Mouse (Mus musculus) kidney, adult 2 months (tissue): ENCODE results near the gene Babam1. TPM values are rescaled to one million over a fixed set of nuclear protein-coding genes. Genes with fewer than 3 reads are reported as not detected.

ENCODE experiments used
- DNase-seq: peaks from one replicate; pipeline ENCODE4 v3.0.0; 2021
- H3K27ac ChIP-seq: fragments of 200-500 bp; 2 replicates; pipeline ENCODE4 v1.5.1; 2012; ENCODE audit warnings: low read depth, low read length, control low read depth, inconsistent platforms; ENCODE audit not compliant: insufficient read depth
- H3K27me3 ChIP-seq: fragments of 200-500 bp; replicated peaks from 2 replicates; pipeline ENCODE4 v1.6.1; 2012; ENCODE audit warnings: mild to moderate bottlenecking, moderate library complexity, low read length, inconsistent platforms; ENCODE audit not compliant: control insufficient read depth, insufficient read depth
- H3K36me3 ChIP-seq: fragments of 200-500 bp; 2 replicates; pipeline ENCODE4 v1.6.1; 2012; ENCODE audit warnings: mild to moderate bottlenecking, moderate library complexity, low read length, inconsistent platforms; ENCODE audit not compliant: control insufficient read depth, insufficient read depth
- H3K4me1 ChIP-seq: fragments of 200-500 bp; 2 replicates; pipeline ENCODE4 v1.6.1; 2011; ENCODE audit warnings: low read length; ENCODE audit not compliant: control insufficient read depth, insufficient read depth
- H3K4me3 ChIP-seq: fragments of 200-500 bp; 2 replicates; pipeline ENCODE4 v1.5.1; 2011; ENCODE audit warnings: mild to moderate bottlenecking, low read depth, low read length, control low read depth; ENCODE audit not compliant: insufficient read depth
- CTCF ChIP-seq: fragments of 200-500 bp; conservative IDR thresholded peaks from 2 replicates; pipeline ENCODE4 v1.5.1; 2011; ENCODE audit warnings: low read depth, mild to moderate bottlenecking, control low read depth, low read length, moderate library complexity, mixed read lengths; ENCODE audit not compliant: insufficient read depth, insufficient read length
- POLR2A ChIP-seq: fragments of 200-500 bp; IDR thresholded peaks from one replicate; pipeline ENCODE4 v1.6.1; 2011; ENCODE audit warnings: low read depth, low read length, control low read depth
- WGBS: fragments of 180-500 bp; shearing (Covaris S2); methylation state at CpG from one replicate; pipeline ENCODE4 v1.1.7; 2018; 5-methylcytosine and 5-hydroxymethylcytosine counted together
- polyA plus RNA-seq: library from polyadenylated mRNA; depleted of rRNA; stranded (reverse); fragments of >200 nt; gene quantifications from 2 replicates; pipeline ENCODE4 v1.2.3, GENCODE M21; 2012; rRNA removed

The Babam1 gene
- 153 and 162 TPM in 2 replicates for polyA plus RNA-seq

- no peaks in the 10 kb centered on the region for H3K36me3 ChIP-seq
- H3K27ac ChIP-seq, result peak within 1 kb of the TSS; percentile 82
- H3K4me3 ChIP-seq, result peak within 1 kb of the TSS; percentile 75
- TF ChIP-seq POLR2A (no peak), CTCF (no peak)
- WGBS, result under 1% methylated on average over 34 of the region's 34 CpGs
- no peaks in the 10 kb centered on the region for H3K27me3 ChIP-seq
- DNase-seq, result peak; percentile 98
- H3K4me1 ChIP-seq, result peaks cover 5% of the 10 kb centered on the region; the same call in 1 of the 2 replicates
These were observed at the start of gene Babam1 for GRCm38 (mm10) chr8:71396639-71397305. TSS of gene Babam1 (plus strand) at chr8:71396861.

DNA sequence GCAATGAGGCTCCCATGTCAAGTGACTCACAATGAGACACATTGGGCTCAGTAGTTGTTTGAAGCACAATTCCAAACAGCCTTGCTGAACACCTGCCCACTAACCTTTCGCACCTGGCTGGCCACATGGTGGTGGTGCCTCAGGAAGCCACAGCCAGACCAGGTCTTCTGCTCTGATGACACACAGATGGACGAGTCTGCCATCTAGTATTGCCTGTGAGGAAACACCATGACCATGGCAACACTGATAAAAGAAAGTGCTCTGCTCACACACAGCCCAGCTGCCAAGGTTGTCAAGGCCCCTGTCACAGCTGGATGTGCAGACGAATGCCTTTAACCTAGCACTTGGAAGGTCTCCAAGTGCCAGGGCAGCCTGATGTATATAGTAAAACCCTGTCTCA lies 45.5 kb upstream of the Babam1 start:
- H3K27ac ChIP-seq, result no peak overlapping the region
- DNase-seq, result no peak
- no peaks in the 10 kb centered on the region for H3K36me3 ChIP-seq
- H3K4me1 ChIP-seq, result no peaks in the 10 kb centered on the region
- H3K27me3 ChIP-seq, result no peaks in the 10 kb centered on the region
- TF ChIP-seq POLR2A (no peak), CTCF (no peak)
- no peak overlapping the region for H3K4me3 ChIP-seq
- WGBS, result 74% methylated on average over 3 of the region's 3 CpGs

DNA sequence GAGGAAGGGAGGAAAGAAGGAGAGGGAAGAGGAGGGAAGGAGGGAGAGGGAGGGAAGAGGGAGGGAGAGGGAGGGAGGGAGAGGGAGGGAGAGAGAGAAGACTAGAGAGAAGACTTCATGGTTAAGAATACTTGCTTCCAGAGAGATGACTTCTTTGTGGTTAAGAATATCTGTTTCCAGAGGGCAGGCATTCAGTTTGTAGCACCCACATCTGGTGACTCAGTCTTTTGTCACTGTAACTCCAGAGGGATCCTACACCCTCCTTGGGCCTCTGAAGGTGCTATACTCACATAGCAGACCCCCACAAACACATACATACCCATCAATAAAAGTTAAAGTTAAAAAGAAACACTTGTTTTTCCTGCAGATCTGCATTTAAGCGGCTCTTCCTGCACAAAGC lies 45.1 kb upstream of the Babam1 start:
- Histone ChIP-seq H3K4me1 (no peaks in the 10 kb centered on the region), H3K4me3 (no peak overlapping the region), H3K27ac (no peak overlapping the region), H3K27me3 (no peaks in the 10 kb centered on the region), H3K36me3 (no peaks in the 10 kb centered on the region)
- 95% methylated on average over 1 of the region's 1 CpGs for WGBS
- DNase-seq, result no peak
- TF ChIP-seq POLR2A, result no peak

GRCm38 (mm10) chr8:71358026-71358425 lies 38.6 kb upstream of the Babam1 start:
- Histone ChIP-seq H3K4me3 (no peak overlapping the region), H3K27ac (no peak overlapping the region), H3K36me3 (no peaks in the 10 kb centered on the region), H3K27me3 (no peaks in the 10 kb centered on the region), H3K4me1 (no peaks in the 10 kb centered on the region)
- TF ChIP-seq POLR2A (no peak), CTCF (no peak)
- DNase-seq, result no peak
- WGBS, result 86% methylated on average over 3 of the region's 3 CpGs

GRCm38 (mm10) chr8:71366771-71367528 lies 29.7 kb upstream of the Babam1 start, which contains the start of gene Use1:
TSS of gene Use1 (plus strand) at chr8:71366848.
- TF ChIP-seq CTCF, result no peak
- TF ChIP-seq POLR2A, result peak; percentile 65
- peak within 1 kb of the TSS; percentile 94 for H3K27ac ChIP-seq
- peak within 1 kb of the TSS; percentile 76 for H3K4me3 ChIP-seq
- no peaks in the 10 kb centered on the region; the same call in 1 of the 2 replicates for H3K4me1 ChIP-seq
- no peaks in the 10 kb centered on the region for H3K27me3 ChIP-seq
- DNase-seq, result peak; percentile 97
- WGBS, result under 1% methylated on average over 56 of the region's 56 CpGs
- H3K36me3 ChIP-seq, result no peaks in the 10 kb centered on the region

- Histone ChIP-seq H3K36me3 (no peaks in the 10 kb centered on the region; the same call in 1 of the 2 replicates), H3K27ac (peak overlapping the region; percentile 94), H3K27me3 (no peaks in the 10 kb centered on the region), H3K4me3 (peak overlapping the region; percentile 76), H3K4me1 (no peaks in the 10 kb centered on the region; the same call in 1 of the 2 replicates)
- WGBS, result 17% methylated on average over 17 of the region's 17 CpGs
- no peak for DNase-seq
- no peak for TF ChIP-seq CTCF
- TF ChIP-seq POLR2A, result no peak
These were observed 29.0 kb upstream of the Babam1 start for GRCm38 (mm10) chr8:71367529-71368176.

DNA sequence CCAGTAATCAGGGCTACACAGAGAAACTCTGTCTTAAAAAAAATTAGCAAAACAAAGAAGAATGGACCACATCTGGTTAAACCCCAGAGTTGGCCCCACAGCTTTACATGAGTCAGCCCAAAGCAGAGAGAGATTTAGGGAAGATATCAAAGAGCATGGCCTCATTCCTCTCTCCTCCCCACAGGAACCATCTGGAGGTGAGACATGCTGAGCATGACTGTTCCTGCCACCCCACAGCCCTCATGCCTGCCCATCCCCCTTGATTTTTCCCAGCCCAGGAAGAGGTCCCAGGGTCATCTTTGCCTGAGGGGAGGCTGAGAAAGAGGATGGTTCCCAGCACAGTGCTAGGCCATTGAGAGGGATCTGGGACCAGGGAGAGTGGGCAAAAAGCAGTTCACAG lies 28.3 kb upstream of the Babam1 start:
- no peak overlapping the region for H3K27ac ChIP-seq
- H3K36me3 ChIP-seq, result no peaks in the 10 kb centered on the region; the same call in 1 of the 2 replicates
- H3K4me3 ChIP-seq, result no peak overlapping the region
- DNase-seq, result no peak
- H3K4me1 ChIP-seq, result no peaks in the 10 kb centered on the region; the same call in 1 of the 2 replicates
- no peaks in the 10 kb centered on the region for H3K27me3 ChIP-seq
- no peak for TF ChIP-seq POLR2A
- TF ChIP-seq CTCF, result no peak
